9 mouse cellular contexts compared by ENCODE assay signal in the genomic region with DNA sequence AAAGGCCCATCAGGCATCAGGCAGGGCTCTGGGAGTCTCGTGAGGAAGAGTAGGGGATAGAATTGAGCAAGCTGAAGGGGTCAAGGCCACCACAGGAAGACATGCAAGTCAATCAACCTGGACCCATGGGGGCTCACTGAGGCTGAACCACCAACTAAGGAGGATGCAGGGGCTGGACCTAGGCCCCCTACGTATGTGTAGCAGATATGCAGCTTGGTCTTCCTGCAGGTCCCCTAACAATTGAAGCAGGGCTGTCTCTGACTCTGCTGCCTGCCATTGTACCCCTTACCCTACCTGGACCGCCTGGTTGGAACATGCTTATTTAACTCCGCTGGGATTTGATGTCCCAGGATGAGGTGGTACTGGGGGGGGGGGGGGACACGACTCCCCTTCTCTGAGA. TPM values are rescaled to one million over a fixed set of nuclear protein-coding genes. Genes with fewer than 3 reads are reported as not detected.
DNase-seq lines count a peak whose midpoint lies in the region; ATAC-seq and TF ChIP-seq lines count a peak whose summit lies in the region.
"Had no signal": no experiment of that assay in that cellular context is flagged by ENCODE, and none has a peak within 500 bp of the region (broad histone marks: within the 10 kb centered on the region; RNA-seq: fewer than 3 reads in every experiment).

No protein-coding gene starts in this region.

- peaks cover 25% of the 10 kb centered on the region for H3K36me3 ChIP-seq in kidney, embryonic 14.5 days (ENCODE audit: control insufficient read depth, insufficient read depth, low read length)
- peaks cover 2 to 14% of the 10 kb centered on the region in 2 experiments; a peak in 3 of 4 replicates for H3K36me3 ChIP-seq in MEL (ENCODE audit: control insufficient read depth in 1 of 2, insufficient read depth in 2 of 2, low read length in 2 of 2)
- no peaks in the 10 kb centered on the region for H3K36me3 ChIP-seq in hindbrain, embryonic 11.5 days (ENCODE audit: control insufficient read depth, insufficient read depth, low read length)
- H3K36me3 ChIP-seq in midbrain, embryonic 13.5 days = peaks cover 14% of the 10 kb centered on the region

- no peaks in the 10 kb centered on the region for H3K27me3 ChIP-seq in kidney, embryonic 14.5 days (ENCODE audit: control insufficient read depth, insufficient read depth, low read length)
- no peaks in the 10 kb centered on the region for H3K27me3 ChIP-seq in MEL (ENCODE audit: control insufficient read depth in 1 of 2, insufficient read depth in 2 of 2, low read length in 2 of 2)
- no peaks in the 10 kb centered on the region for H3K27me3 ChIP-seq in hindbrain, embryonic 11.5 days (ENCODE audit: control insufficient read depth, insufficient read depth, low read length)
- no peaks in the 10 kb centered on the region for H3K27me3 ChIP-seq in midbrain, embryonic 13.5 days

- H3K9ac ChIP-seq in kidney, embryonic 14.5 days (ENCODE audit: low read depth, low read length) = peak overlapping the region; percentile 85
- peak overlapping the region; percentile 45 for H3K9ac ChIP-seq in MEL (ENCODE audit: control insufficient read depth, low read depth, low read length, poor library complexity, severe bottlenecking)
- H3K9ac ChIP-seq in hindbrain, embryonic 11.5 days (ENCODE audit: low read depth, low read length) = peak overlapping the region; percentile 64
- peak overlapping the region; percentile 75 for H3K9ac ChIP-seq in midbrain, embryonic 13.5 days (replicated peaks)

- peaks cover 23% of the 10 kb centered on the region for H3K79me2 ChIP-seq in MEL (ENCODE audit: control insufficient read depth, insufficient read depth, low read length, poor library complexity)

- 5% methylated on average over 4 of the region's 5 CpGs for WGBS in kidney, embryonic 14.5 days
- WGBS in hindbrain, embryonic 11.5 days = 6% methylated on average over 4 of the region's 5 CpGs
- WGBS in midbrain, embryonic 13.5 days = 3% methylated on average over 5 of the region's 5 CpGs

- peak overlapping the region; percentile 66 for H3K4me3 ChIP-seq in kidney, embryonic 14.5 days (ENCODE audit: low read length)
- H3K4me3 ChIP-seq in MEL (ENCODE audit: control insufficient read depth in 1 of 2, insufficient read depth in 1 of 2, low read depth in 2 of 2, low read length in 2 of 2) = peak overlapping the region; percentile 49 to 85
- peak overlapping the region; percentile 54 for H3K4me3 ChIP-seq in hindbrain, embryonic 11.5 days (ENCODE audit: low read depth, low read length)
- peak overlapping the region; percentile 77 for H3K4me3 ChIP-seq in midbrain, embryonic 13.5 days (replicated peaks)

- 0 out of 2 replicates have a peak overlapping the region, but pooled peaks have one; percentile 51 for H3K27ac ChIP-seq in kidney, embryonic 14.5 days (ENCODE audit: low read depth, low read length)
- H3K27ac ChIP-seq in MEL (ENCODE audit: control insufficient read depth, low read depth, low read length) = no peak overlapping the region
- no peak overlapping the region for H3K27ac ChIP-seq in hindbrain, embryonic 11.5 days (ENCODE audit: low read depth, low read length)
- H3K27ac ChIP-seq in midbrain, embryonic 13.5 days = no peak overlapping the region

- no peak for DNase-seq in kidney, adult 11 months
- peak; percentile 42 for DNase-seq in MEL (ENCODE audit: low read depth, low spot score)
- peak; percentile 5 for DNase-seq in hindbrain, embryonic 11.5 days (ENCODE audit: low spot score)
- DNase-seq in gastrocnemius, postnatal 36 days = no peak
- DNase-seq in adrenal gland, adult 18-20 months (ENCODE audit: low spot score in 2 of 2) = no peak
- DNase-seq: kidney, postnatal 36 days had no signal

- ATAC-seq in kidney, embryonic 14.5 days (ENCODE audit: low FRiP score, low TSS enrichment) = 0 out of 2 replicates have a peak, but pooled peaks have one; percentile 24
- peak; percentile 41; the same call in 1 of the 2 replicates for ATAC-seq in hindbrain, embryonic 11.5 days (ENCODE audit: low FRiP score)
- 0 out of 2 replicates have a peak, but pooled peaks have one; percentile 21 for ATAC-seq in midbrain, embryonic 13.5 days
- no peak for ATAC-seq in CD4-positive, CD25-positive, alpha-beta regulatory T cell, adult 4 months

- TF ChIP-seq POLR2A in MEL (IDR thresholded peaks at IDR 0.05; ENCODE audit: control insufficient read depth in 1 of 2, insufficient read depth in 1 of 2, low read depth in 1 of 2, low read length in 2 of 2, poor library complexity in 1 of 2) = no peak

- TF ChIP-seq RAD21 in MEL (IDR thresholded peaks at IDR 0.05; ENCODE audit: low read depth, low read length) = no peak

- TF ChIP-seq CTCF in MEL (IDR thresholded peaks at IDR 0.05 in 2 of 3, conservative IDR thresholded peaks at IDR 0.05 in 1 of 3; ENCODE audit: control insufficient read depth in 1 of 3, insufficient read depth in 1 of 3, low read depth in 2 of 3, low read length in 3 of 3, poor library complexity in 1 of 3, severe bottlenecking in 1 of 3) = no peak

- H3K4me1 ChIP-seq in kidney, embryonic 14.5 days (ENCODE audit: control insufficient read depth, insufficient read depth, low read length) = peaks cover 12% of the 10 kb centered on the region
- peaks cover 0 to 8% of the 10 kb centered on the region in 2 experiments; a peak in 2 of 4 replicates for H3K4me1 ChIP-seq in MEL (ENCODE audit: control insufficient read depth in 1 of 2, insufficient read depth in 2 of 2, low read length in 2 of 2)
- no peaks in the 10 kb centered on the region for H3K4me1 ChIP-seq in hindbrain, embryonic 11.5 days (replicated peaks; ENCODE audit: control insufficient read depth, insufficient read depth, low read length)
- H3K4me1 ChIP-seq in midbrain, embryonic 13.5 days (replicated peaks) = peaks cover 17% of the 10 kb centered on the region

- H3K4me2 ChIP-seq in kidney, embryonic 14.5 days (replicated peaks; ENCODE audit: low read depth, low read length) = peak overlapping the region; percentile 71
- peak overlapping the region; percentile 69 for H3K4me2 ChIP-seq in hindbrain, embryonic 11.5 days (replicated peaks; ENCODE audit: low read depth, low read length)
- peak overlapping the region; percentile 69 for H3K4me2 ChIP-seq in midbrain, embryonic 13.5 days (replicated peaks)

- TF ChIP-seq EP300 in MEL (IDR thresholded peaks at IDR 0.05; ENCODE audit: low read depth in 1 of 2, low read length in 2 of 2) = no peak

- H3K9me3 ChIP-seq in kidney, embryonic 14.5 days (ENCODE audit: control insufficient read depth, low read length) = no peaks in the 10 kb centered on the region
- no peaks in the 10 kb centered on the region for H3K9me3 ChIP-seq in MEL (replicated peaks; ENCODE audit: insufficient read depth, low read length)
- no peaks in the 10 kb centered on the region for H3K9me3 ChIP-seq in hindbrain, embryonic 11.5 days (ENCODE audit: control insufficient read depth, low read length)
- no peaks in the 10 kb centered on the region for H3K9me3 ChIP-seq in midbrain, embryonic 13.5 days

- intact Hi-C loops in gastrocnemius, postnatal 36 days (cut with DNase I) = loop anchor here (10.0 kb wide), 1 partner anchor 862 kb away; no protein-coding TSS in a partner anchor

TF ChIP-seq in MEL, 35 proteins besides CTCF, POLR2A, EP300 and RAD21:
- TF ChIP-seq USF1 (IDR thresholded peaks at IDR 0.05; ENCODE audit: low read depth, low read length) = no peak
- TF ChIP-seq MEF2A (IDR thresholded peaks at IDR 0.05; ENCODE audit: extremely low read depth, insufficient replicate concordance, low read depth, low read length, poor library complexity, severe bottlenecking) = no peak
- TF ChIP-seq MYC (IDR thresholded peaks at IDR 0.05; ENCODE audit: low read depth, low read length) = no peak
- TF ChIP-seq RCOR1 (IDR thresholded peaks at IDR 0.05; ENCODE audit: low read depth, low read length) = no peak
- TF ChIP-seq POLR2AphosphoS5 (IDR thresholded peaks at IDR 0.05; ENCODE audit: borderline replicate concordance, low read depth, low read length) = no peak
- no peak for TF ChIP-seq NRF1 (IDR thresholded peaks at IDR 0.05; ENCODE audit: insufficient read depth, low read depth, low read length, poor library complexity, severe bottlenecking)
- no peak for TF ChIP-seq ZC3H11A (IDR thresholded peaks at IDR 0.05; ENCODE audit: low read depth, low read length)

RNA-seq across cellular contexts. Expression of gene Spdl1, which starts 0.8 kb away (rescaled TPM):
- polyA plus RNA-seq in kidney, embryonic 14.5 days (2014; fragmentation: Nextera tagmentation; extraction: Ambion mirVana) = 26.0 and 26.9 TPM in 2 replicates
- total RNA-seq in MEL (2012; rRNA removed) = 35.5 and 36.3 TPM in 2 replicates
- 10 to 100 TPM in 1 of 2 experiments, not detected in 1; 24.2 TPM for polyA plus RNA-seq in MEL (2012; ENCODE audit: insufficient read depth in 1 of 2, insufficient read length in 2 of 2, low read depth in 1 of 2, low replicate concordance in 2 of 2, missing spikeins in 1 of 2)
- 27.7 and 28.5 TPM in 2 replicates for polyA plus RNA-seq in hindbrain, embryonic 11.5 days (2014; fragmentation: Nextera tagmentation; extraction: Ambion mirVana)
- 9.2 and 9.9 TPM in 2 replicates for polyA plus RNA-seq in midbrain, embryonic 13.5 days (2015; fragmentation: Nextera tagmentation; extraction: Ambion mirVana)
- 1 to 10 TPM; 2.7 to 4.1 TPM for polyA plus RNA-seq in CD4-positive, CD25-positive, alpha-beta regulatory T cell, adult 4 months (2017; shearing (Covaris generic))
- under 1 TPM; 0.39 to 0.48 TPM for total RNA-seq in gastrocnemius, postnatal 36 days (2021)
- under 1 TPM; 0.36 to 0.90 TPM for total RNA-seq in adrenal gland, adult 18-20 months (2021)

RNA-seq across cellular contexts. Expression of gene Dock2, which starts 49.0 kb away (rescaled TPM):
- 0.27 and 1.1 TPM in 2 replicates for polyA plus RNA-seq in kidney, embryonic 14.5 days (2014; fragmentation: Nextera tagmentation; extraction: Ambion mirVana)
- 56.3 and 60.9 TPM in 2 replicates for total RNA-seq in MEL (2012; rRNA removed)
- 100 to 1,000 TPM in 1 of 2 experiments, 10 to 100 TPM in 1; 77.9 to 101 TPM for polyA plus RNA-seq in MEL (2012; ENCODE audit: insufficient read depth in 1 of 2, insufficient read length in 2 of 2, low read depth in 1 of 2, low replicate concordance in 2 of 2, missing spikeins in 1 of 2)
- 0.77 and 0.80 TPM in 2 replicates for polyA plus RNA-seq in hindbrain, embryonic 11.5 days (2014; fragmentation: Nextera tagmentation; extraction: Ambion mirVana)
- polyA plus RNA-seq in midbrain, embryonic 13.5 days (2015; fragmentation: Nextera tagmentation; extraction: Ambion mirVana) = 0.63 and 1.2 TPM in 2 replicates
- 100 to 1,000 TPM; 247 to 339 TPM for polyA plus RNA-seq in CD4-positive, CD25-positive, alpha-beta regulatory T cell, adult 4 months (2017; shearing (Covaris generic))
- 1 to 10 TPM in 1 of 2 experiments, under 1 TPM in 1; 0.86 to 1.6 TPM for total RNA-seq in gastrocnemius, postnatal 36 days (2021)
- total RNA-seq in adrenal gland, adult 18-20 months (2021) = 1 to 10 TPM; 2.9 to 5.9 TPM

Comparison
In these comparisons a context has a peak if more than half of its experiments do, and no peak if none do; other contexts are left out.
1. DNase-seq: peak in MEL (single experiment) and hindbrain, embryonic 11.5 days (single experiment); none in kidney, adult 11 months (single experiment), gastrocnemius, postnatal 36 days (0 of 2) and adrenal gland, adult 18-20 months (0 of 2).
2. RNA of gene Dock2, which starts 49.0 kb away (polyA plus RNA-seq): 247 to 339 TPM in CD4-positive, CD25-positive, alpha-beta regulatory T cell, adult 4 months and 77.9 to 101 TPM in MEL; 0.27 to 1.1 TPM in kidney, embryonic 14.5 days, 0.77 to 0.80 TPM in hindbrain, embryonic 11.5 days and 0.63 to 1.2 TPM in midbrain, embryonic 13.5 days; every median in the first group is over 10 times any median in the second.
3. Peak in every context shown above with its lines, with median percentiles within 50 percentile points of each other: H3K4me2 ChIP-seq, H3K4me3 ChIP-seq and H3K9ac ChIP-seq.